In genomic region chr15:99889275-99889874, GRCm38 (mm10) we compare ENCODE assay signal across 11 mouse cellular contexts. TPM values are rescaled to one million over a fixed set of nuclear protein-coding genes. Genes with fewer than 3 reads are reported as not detected.
DNase-seq lines count a peak whose midpoint lies in the region; ATAC-seq and TF ChIP-seq lines count a peak whose summit lies in the region.
"Had no signal": no experiment of that assay in that cellular context is flagged by ENCODE, and none has a peak within 500 bp of the region (broad histone marks: within the 10 kb centered on the region; RNA-seq: fewer than 3 reads in every experiment).

No protein-coding gene starts in this region.

- H3K36me3 ChIP-seq in kidney, postnatal 0 days (ENCODE audit: insufficient read depth, low read length), result no peaks in the 10 kb centered on the region
- H3K36me3 ChIP-seq in kidney, embryonic 14.5 days (ENCODE audit: control insufficient read depth, insufficient read depth, low read length), result no peaks in the 10 kb centered on the region
- no peaks in the 10 kb centered on the region for H3K36me3 ChIP-seq in limb, embryonic 15.5 days
- H3K36me3 ChIP-seq: G1E had no signal

- H3K4me1 ChIP-seq in kidney, postnatal 0 days (replicated peaks; ENCODE audit: insufficient read depth, low read length), result peaks cover 9% of the 10 kb centered on the region
- 0 out of 2 replicates have a peak, but pooled peaks cover 4% of the 10 kb centered on the region for H3K4me1 ChIP-seq in kidney, embryonic 14.5 days (ENCODE audit: control insufficient read depth, insufficient read depth, low read length)
- H3K4me1 ChIP-seq in limb, embryonic 15.5 days, result peaks cover 16% of the 10 kb centered on the region; the same call in 1 of the 2 replicates

- H3K4me2 ChIP-seq in kidney, postnatal 0 days (ENCODE audit: low read length), result peak overlapping the region; percentile 4; the same call in 1 of the 2 replicates
- H3K4me2 ChIP-seq in kidney, embryonic 14.5 days (replicated peaks; ENCODE audit: low read depth, low read length), result no peak overlapping the region
- H3K4me2 ChIP-seq in limb, embryonic 15.5 days, result no peak overlapping the region

- in situ Hi-C loops in Patski (cut with MboI; ENCODE audit: low pct_unique_long_range_greater_than_20kb), result no loop called here

- no peaks in the 10 kb centered on the region for H3K9me3 ChIP-seq in kidney, postnatal 0 days (replicated peaks; ENCODE audit: low read length)
- no peaks in the 10 kb centered on the region for H3K9me3 ChIP-seq in kidney, embryonic 14.5 days (ENCODE audit: control insufficient read depth, low read length)
- no peaks in the 10 kb centered on the region for H3K9me3 ChIP-seq in limb, embryonic 15.5 days
- H3K9me3 ChIP-seq: G1E had no signal

- H3K9ac ChIP-seq in kidney, postnatal 0 days (ENCODE audit: low read depth, low read length), result no peak overlapping the region
- no peak overlapping the region for H3K9ac ChIP-seq in kidney, embryonic 14.5 days (ENCODE audit: low read depth, low read length)
- no peak overlapping the region for H3K9ac ChIP-seq in limb, embryonic 15.5 days

- no peak overlapping the region for H3K4me3 ChIP-seq in gastrocnemius, adult 2 months
- no peak overlapping the region for H3K4me3 ChIP-seq in kidney, postnatal 0 days (replicated peaks; ENCODE audit: low read depth, low read length)
- no peak overlapping the region for H3K4me3 ChIP-seq in kidney, embryonic 14.5 days (ENCODE audit: low read length)
- H3K4me3 ChIP-seq in limb, embryonic 15.5 days, result no peak overlapping the region

- no peak for ATAC-seq in kidney, postnatal 0 days (replicated peaks; ENCODE audit: low FRiP score, low read depth)
- ATAC-seq in kidney, embryonic 14.5 days (ENCODE audit: low FRiP score, low TSS enrichment), result no peak
- no peak for ATAC-seq in Patski
- ATAC-seq in limb, embryonic 15.5 days (ENCODE audit: insufficient number of reproducible peaks, low FRiP score, low TSS enrichment, low read depth), result no peak

- 37% methylated on average over 8 of the region's 8 CpGs for WGBS in kidney, postnatal 0 days
- 52% methylated on average over 8 of the region's 8 CpGs for WGBS in kidney, embryonic 14.5 days
- 25% methylated on average over 8 of the region's 8 CpGs for WGBS in limb, embryonic 15.5 days

- peak overlapping the region; percentile 73 for H3K27ac ChIP-seq in gastrocnemius, adult 2 months
- H3K27ac ChIP-seq in kidney, postnatal 0 days, result peak overlapping the region; percentile 52; the same call in 1 of the 2 replicates
- no peak overlapping the region; the same call in 1 of the 2 replicates for H3K27ac ChIP-seq in kidney, embryonic 14.5 days (ENCODE audit: low read depth, low read length)
- H3K27ac ChIP-seq in limb, embryonic 15.5 days, result 0 out of 2 replicates have a peak overlapping the region, but pooled peaks have one; percentile 2

- POLR2A ChIA-PET in Patski (lab: Charles Lee), result interaction anchor here (0.6 to 1.0 kb wide), 3 partner anchors 102 to 550 kb away, joined by 3 read pairs; no protein-coding TSS in a partner anchor

- CTCF ChIA-PET in Patski (lab: Charles Lee), result interaction anchor here (2.2 to 3.9 kb wide), 2 partner anchors 14 to 42 kb away, joined by 8 to 21 read pairs; no protein-coding TSS in a partner anchor

- intact Hi-C loops in gastrocnemius, adult 2 months (cut with DNase I), result no loop called here

- DNase-seq in gastrocnemius, adult 2 months, result no peak
- no peak for DNase-seq in gastrocnemius, adult 18-20 months (ENCODE audit: low spot score)
- DNase-seq in kidney, postnatal 0 days (ENCODE audit: low spot score), result peak; percentile 65
- DNase-seq in Patski (ENCODE audit: low read depth, low spot score), result peak; percentile 35
- no peak for DNase-seq in spleen, adult 12 weeks (ENCODE audit: low spot score)
- DNase-seq in spleen, postnatal 4 days (ENCODE audit: low spot score in 2 of 2), result no peak
- DNase-seq: B cell, adult 2 months; cerebellum, postnatal 14 days had no signal

- no peaks in the 10 kb centered on the region for H3K27me3 ChIP-seq in kidney, postnatal 0 days (ENCODE audit: insufficient read depth, low read length)
- no peaks in the 10 kb centered on the region for H3K27me3 ChIP-seq in kidney, embryonic 14.5 days (ENCODE audit: control insufficient read depth, insufficient read depth, low read length)
- H3K27me3 ChIP-seq in Patski, result no peaks in the 10 kb centered on the region
- no peaks in the 10 kb centered on the region for H3K27me3 ChIP-seq in limb, embryonic 15.5 days

- TF ChIP-seq CTCF in gastrocnemius, adult 2 months (IDR thresholded peaks at IDR 0.05), result no peak
- TF ChIP-seq CTCF in kidney, postnatal 0 days (IDR thresholded peaks at IDR 0.05; ENCODE audit: low read depth), result no peak
- TF ChIP-seq CTCF in Patski (IDR thresholded peaks at IDR 0.05), result no peak

RNA-seq across cellular contexts. Expression of gene Lima1, which starts 14.1 kb away (rescaled TPM):
- total RNA-seq in gastrocnemius, adult 2 months (2021), result 1 to 10 TPM; 7.9 to 9.8 TPM
- 10 to 100 TPM in 1 of 2 experiments, 1 to 10 TPM in 1; 5.6 to 11.2 TPM for total RNA-seq in gastrocnemius, adult 18-20 months (2021)
- polyA plus RNA-seq in kidney, postnatal 0 days (2015; fragmentation: Nextera tagmentation; extraction: Ambion mirVana), result 42.8 and 51.6 TPM in 2 replicates
- polyA plus RNA-seq in kidney, embryonic 14.5 days (2014; fragmentation: Nextera tagmentation; extraction: Ambion mirVana), result 23.4 and 43.5 TPM in 2 replicates
- 140 TPM for polyA plus RNA-seq in Patski (2021)
- 90.2 and 91.6 TPM in 2 replicates for polyA plus RNA-seq in limb, embryonic 15.5 days (2015; fragmentation: Nextera tagmentation; extraction: Ambion mirVana)

Comparison
In these comparisons a context has a peak if more than half of its experiments do, and no peak if none do; other contexts are left out.
1. DNase-seq: peak in kidney, postnatal 0 days (single experiment) and Patski (single experiment); none in gastrocnemius, adult 2 months (single experiment), gastrocnemius, adult 18-20 months (single experiment), spleen, adult 12 weeks (single experiment) and spleen, postnatal 4 days (0 of 2).